Mouse (Mus musculus) cerebellum, adult 2 months (tissue): ENCODE results near the gene Pnn.

ENCODE experiments used
- CTCF ChIP-seq: fragments of 200-500 bp; IDR thresholded peaks from 2 replicates; pipeline ENCODE4 v1.5.1; 2011; ENCODE audit warnings: low read depth, mild to moderate bottlenecking, control low read depth, low read length, moderate library complexity, borderline replicate concordance; ENCODE audit not compliant: insufficient read depth
- POLR2A ChIP-seq: fragments of 200-500 bp; IDR thresholded peaks from 2 replicates; pipeline ENCODE4 v1.6.1; 2011; ENCODE audit warnings: low read length, control low read depth, borderline replicate concordance; ENCODE audit not compliant: insufficient read depth

GRCm38 (mm10) chr12:59039162-59039970 is 27.3 kb upstream of the Pnn start:
- TF ChIP-seq CTCF = no peak
- no peak for TF ChIP-seq POLR2A
